Mouse (Mus musculus) 3T3-L1 (cell line): ENCODE measurements at regions not wholly inside any gene's neighbourhood (a gene's known extent, or its start where the extent isn't known, plus 50 kb on each side); places are given as distances from the start of the nearest gene placed in this dataset.

Source experiments
- DNase-seq: peaks from one replicate; pipeline ENCODE4 v3.0.0-alpha.2; 2015; ENCODE audit warnings: low read depth, low spot score

GRCm38 (mm10) chr13:84064291-84064940, 157.7 kb upstream of the Tmem161b start:
- no peak for DNase-seq

DNA sequence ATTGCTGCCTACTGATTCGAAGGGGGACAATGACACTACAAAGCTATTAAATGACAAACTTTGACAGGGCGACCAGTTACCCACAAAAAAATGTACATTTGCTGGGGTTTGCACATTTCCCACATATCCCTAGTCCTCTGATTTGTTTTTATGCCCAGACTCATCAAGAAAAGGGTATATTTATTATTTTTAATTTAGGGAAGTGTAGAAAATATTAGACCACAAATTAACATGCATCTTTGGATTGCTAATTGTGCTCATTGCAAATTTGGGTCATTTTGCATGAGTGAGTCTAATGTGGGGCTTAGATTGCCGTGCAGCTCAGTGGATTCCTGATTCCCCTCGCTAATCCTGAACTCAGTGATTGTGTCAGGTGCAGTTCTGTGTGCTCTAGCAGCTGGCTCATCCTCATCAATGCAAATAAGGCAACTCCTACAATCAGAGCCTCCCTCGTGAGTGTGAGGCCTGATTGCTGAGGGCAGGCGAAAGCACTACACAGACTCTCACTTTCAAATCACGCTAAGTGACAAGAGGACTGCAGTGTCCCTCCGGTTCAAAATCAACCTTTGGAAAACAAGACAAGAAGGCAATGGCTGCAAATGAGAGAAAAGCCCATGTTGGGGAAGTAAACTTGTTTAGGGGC, 156.7 kb upstream of the Tmem161b start:
- no peak for DNase-seq

GRCm38 (mm10) chr13:84066211-84066959, 155.7 kb upstream of the Tmem161b start:
- DNase-seq: no peak

- DNase-seq: no peak
Observed at GRCm38 (mm10) chr13:84066960-84067665, 155.0 kb upstream of the Tmem161b start.

GRCm38 (mm10) chr13:84068365-84068764, 153.7 kb upstream of the Tmem161b start:
- DNase-seq: no peak
